Mouse (Mus musculus): ENCODE results near the gene Hao2.

Gene Hao2

GRCm38 (mm10) chr3:98859576-98859975 lies 33.5 kb downstream of the Hao2 start, which contains the start of gene Hsd3b1:
TSS of gene Hsd3b1 (minus strand) at chr3:98859794.
- no peak for ATAC-seq (ENCODE audit: insufficient number of reproducible peaks, low FRiP score, low TSS enrichment)

GRCm38 (mm10) chr3:98858051-98858450 lies 35.0 kb downstream of the Hao2 start:
- ATAC-seq (ENCODE audit: insufficient number of reproducible peaks, low FRiP score, low TSS enrichment), result no peak

GRCm38 (mm10) chr3:98856892-98857291 lies 36.1 kb downstream of the Hao2 start:
- ATAC-seq (ENCODE audit: insufficient number of reproducible peaks, low FRiP score, low TSS enrichment), result no peak

- ATAC-seq (ENCODE audit: insufficient number of reproducible peaks, low FRiP score, low TSS enrichment), result no peak
Measured at GRCm38 (mm10) chr3:98855160-98855559, 37.9 kb downstream of the Hao2 start.

GRCm38 (mm10) chr3:98853685-98854084 lies 39.4 kb downstream of the Hao2 start:
- no peak for ATAC-seq (ENCODE audit: insufficient number of reproducible peaks, low FRiP score, low TSS enrichment)

- ATAC-seq (ENCODE audit: insufficient number of reproducible peaks, low FRiP score, low TSS enrichment), result no peak
Measured at GRCm38 (mm10) chr3:98853051-98853450, 40.0 kb downstream of the Hao2 start.

GRCm38 (mm10) chr3:98852631-98853030 lies 40.4 kb downstream of the Hao2 start:
- no peak for ATAC-seq (ENCODE audit: insufficient number of reproducible peaks, low FRiP score, low TSS enrichment)

- no peak for ATAC-seq (ENCODE audit: insufficient number of reproducible peaks, low FRiP score, low TSS enrichment)
Measured at GRCm38 (mm10) chr3:98851853-98852252, 41.2 kb downstream of the Hao2 start.

GRCm38 (mm10) chr3:98850262-98850661 lies 42.8 kb downstream of the Hao2 start:
- ATAC-seq (ENCODE audit: insufficient number of reproducible peaks, low FRiP score, low TSS enrichment), result no peak

- ATAC-seq (ENCODE audit: insufficient number of reproducible peaks, low FRiP score, low TSS enrichment), result no peak
Measured at GRCm38 (mm10) chr3:98848898-98849297, 44.1 kb downstream of the Hao2 start.
